Mouse (Mus musculus): ENCODE results near the gene Tspoap1.

Tspoap1 gene

DNA sequence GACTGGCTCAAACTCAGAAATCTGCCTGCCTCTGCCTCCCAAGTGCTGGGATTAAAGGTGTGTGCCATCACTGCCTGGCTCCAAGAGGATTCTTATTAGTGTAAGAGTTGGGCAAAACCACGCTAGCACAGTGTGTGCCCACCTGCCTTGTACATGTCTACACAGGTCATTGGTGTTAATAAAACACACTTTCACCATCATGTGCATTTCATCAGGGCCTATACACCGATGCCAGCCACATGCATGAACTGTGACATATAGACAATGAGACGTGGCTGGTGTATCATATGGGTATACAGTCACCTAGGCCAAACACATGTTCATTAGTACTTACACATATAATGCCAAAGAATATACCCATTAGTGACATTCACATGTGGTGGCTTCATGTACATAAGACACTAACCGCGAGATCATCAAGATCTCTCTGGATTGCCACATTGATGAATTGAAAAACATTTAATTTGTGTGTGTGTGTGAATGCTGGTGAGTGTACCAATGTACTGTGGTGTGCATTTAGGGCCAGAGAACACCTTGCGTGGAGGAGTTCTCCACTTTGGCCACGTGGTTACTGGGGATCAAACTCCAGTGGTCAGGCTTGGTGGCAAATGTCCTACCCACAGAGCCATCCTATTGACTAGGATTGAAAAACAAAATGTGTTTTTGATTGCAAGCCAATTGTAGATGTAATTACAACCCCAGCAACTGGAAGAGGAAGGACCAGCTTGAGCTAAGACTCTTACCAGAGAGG lies 2.0 kb upstream of the Tspoap1 start:
- in situ Hi-C loops (cut with MboI, MseI): loop anchor here (10.0 kb wide), 2 partner anchors 286 to 1184 kb away; partner anchors contain the start of gene Srsf1

- in situ Hi-C loops (cut with MboI, MseI): loop anchor here (10.0 kb wide), 2 partner anchors 286 to 1184 kb away; partner anchors contain the start of gene Srsf1
Observed at GRCm38 (mm10) chr11:87758957-87759608, 1.3 kb upstream of the Tspoap1 start.

DNA sequence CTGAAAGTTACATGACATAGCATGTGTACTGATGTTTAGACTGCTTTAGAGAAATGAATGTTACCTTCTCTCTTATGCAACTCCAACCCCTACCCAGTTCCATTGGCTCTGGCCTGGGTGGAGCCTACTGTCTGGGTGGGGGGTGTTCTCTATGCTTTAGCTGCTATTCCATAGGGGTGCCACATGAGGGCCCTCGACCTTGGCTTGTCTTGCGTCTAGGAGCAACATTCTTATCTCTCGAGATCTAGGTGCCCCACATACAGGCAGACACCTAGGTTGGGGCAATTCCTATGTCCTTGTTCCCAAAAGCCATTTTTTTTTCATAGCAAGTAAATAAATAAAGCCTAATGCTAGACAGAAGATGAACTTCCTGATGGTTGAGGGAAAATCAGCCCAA lies 734 bp upstream of the Tspoap1 start:
- in situ Hi-C loops (cut with MboI, MseI): loop anchor here (5.0 to 10.0 kb wide), 3 partner anchors 32 to 1185 kb away; partner anchors contain the start of gene Srsf1

DNA sequence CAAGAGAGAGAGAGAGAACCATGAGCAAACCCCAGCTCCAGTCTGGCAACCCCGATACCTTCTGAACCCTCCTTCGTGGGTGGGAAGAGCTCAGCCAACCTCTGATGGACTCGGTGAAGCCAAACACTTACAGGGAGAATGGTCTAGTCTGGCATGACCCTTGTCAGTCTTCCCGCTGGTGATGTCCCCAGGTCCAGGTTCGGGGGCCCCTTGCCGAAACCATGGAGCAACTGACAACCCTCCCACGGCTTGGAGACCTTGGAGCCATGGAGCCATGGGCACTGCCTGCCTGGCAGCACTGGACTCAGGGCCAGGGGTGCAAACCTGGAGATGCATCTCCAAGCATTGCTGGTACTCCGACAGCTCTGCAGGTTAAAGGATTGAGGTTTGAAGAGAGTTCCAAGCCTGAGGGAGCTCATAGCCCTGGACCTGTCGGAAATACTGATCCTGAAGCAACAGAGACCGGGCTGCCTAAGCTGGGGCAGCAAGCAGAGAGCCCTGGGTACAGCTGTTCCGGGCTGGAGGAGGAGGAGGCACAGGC lies 910 bp downstream of the Tspoap1 start:
- in situ Hi-C loops (cut with MboI, MseI): loop anchor here (5.0 kb wide), 1 partner anchor 34 kb away; no protein-coding TSS in a partner anchor

- in situ Hi-C loops (cut with MboI, MseI): loop anchor here (5.0 kb wide), 1 partner anchor 35 kb away; no protein-coding TSS in a partner anchor
Observed at GRCm38 (mm10) chr11:87761806-87762701, 1.7 kb downstream of the Tspoap1 start.

DNA sequence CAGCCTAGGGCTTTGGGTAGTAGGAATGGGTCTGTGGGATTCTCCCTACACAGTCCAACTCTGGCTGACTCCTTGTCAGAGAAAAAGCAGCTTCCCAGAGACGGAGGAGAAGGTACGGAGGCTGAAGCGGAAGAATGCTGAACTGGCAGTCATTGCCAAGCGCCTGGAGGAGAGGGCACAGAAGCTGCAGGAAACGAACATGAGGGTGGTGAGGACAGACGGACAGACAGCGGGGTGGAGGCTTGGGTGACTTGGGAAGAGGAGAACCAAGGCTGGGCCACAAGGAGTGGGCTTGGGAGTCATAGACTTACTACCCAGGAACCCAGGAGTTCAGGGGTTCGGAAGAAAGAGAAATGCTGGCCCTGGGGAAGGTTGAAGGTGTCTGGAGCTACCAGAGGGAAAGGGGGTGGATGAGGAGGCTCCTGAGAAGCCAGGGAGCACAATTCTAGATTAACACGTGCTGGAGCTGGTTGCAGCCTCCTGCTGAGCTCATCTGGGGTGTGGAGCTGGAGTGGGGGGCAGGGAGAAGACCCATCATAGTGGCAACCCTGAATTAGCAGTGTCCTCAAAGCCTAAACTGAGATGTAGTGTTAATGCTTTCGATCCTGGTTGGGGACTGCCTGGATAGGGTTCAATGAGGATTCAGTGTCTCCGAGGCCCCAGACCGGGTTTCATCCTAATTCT lies 2.5 kb downstream of the Tspoap1 start:
- in situ Hi-C loops (cut with MboI, MseI): loop anchor here (5.0 kb wide), 1 partner anchor 36 kb away; no protein-coding TSS in a partner anchor

GRCm38 (mm10) chr11:87763511-87763987 lies 3.2 kb downstream of the Tspoap1 start:
- in situ Hi-C loops (cut with MboI, MseI): loop anchor here (5.0 kb wide), 1 partner anchor 36 kb away; no protein-coding TSS in a partner anchor

GRCm38 (mm10) chr11:87763988-87764876 lies 3.9 kb downstream of the Tspoap1 start:
- in situ Hi-C loops (cut with MboI, MseI): loop anchor here (5.0 kb wide), 1 partner anchor 37 kb away; no protein-coding TSS in a partner anchor

DNA sequence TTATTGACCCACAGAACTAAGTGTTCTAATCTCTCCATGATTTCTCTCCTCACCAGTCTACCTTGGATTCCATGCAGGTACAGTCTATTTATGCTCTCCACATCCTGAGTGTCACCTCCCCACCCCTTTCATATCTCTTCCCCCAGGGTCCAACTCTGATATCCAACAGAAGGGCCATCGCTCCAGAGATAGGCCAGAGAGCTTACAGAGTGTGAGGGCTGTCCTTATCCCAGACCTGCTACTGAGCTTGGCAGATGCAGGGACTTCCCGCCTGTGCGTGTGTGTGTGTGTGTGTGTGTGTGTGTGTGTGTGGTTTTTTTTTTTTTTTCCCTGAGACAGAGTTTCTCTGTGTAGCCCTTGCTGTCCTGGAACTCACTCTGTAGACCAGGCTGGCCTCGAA lies 8.4 kb downstream of the Tspoap1 start:
- in situ Hi-C loops (cut with MboI, MseI): loop anchor here (5.0 kb wide), 1 partner anchor 106 kb away; the partner anchor contains the start of gene Rnf43

DNA sequence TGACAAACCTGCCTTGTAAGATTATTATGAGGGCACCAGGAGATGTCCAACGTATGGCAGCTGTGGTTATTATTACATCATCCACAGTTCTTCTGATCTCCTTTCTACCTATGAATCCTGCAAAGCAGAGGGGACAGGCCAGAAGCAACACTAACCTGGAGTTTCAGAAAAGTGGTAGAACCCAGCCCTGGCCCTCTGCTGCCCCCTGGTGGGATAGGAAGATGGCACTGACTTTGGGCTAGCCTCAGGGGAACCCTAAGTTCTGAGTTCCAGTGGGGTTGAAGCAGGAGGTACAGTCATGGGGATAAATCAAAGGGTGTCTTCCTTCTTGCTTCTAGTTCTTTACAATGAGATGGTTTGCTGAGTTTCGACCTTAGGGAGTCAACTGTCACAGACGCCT lies 10.6 kb downstream of the Tspoap1 start:
- in situ Hi-C loops (cut with MboI, MseI): no loop called here

- in situ Hi-C loops (cut with MboI, MseI): no loop called here
Observed at GRCm38 (mm10) chr11:87772354-87772753, 12.0 kb downstream of the Tspoap1 start.

DNA sequence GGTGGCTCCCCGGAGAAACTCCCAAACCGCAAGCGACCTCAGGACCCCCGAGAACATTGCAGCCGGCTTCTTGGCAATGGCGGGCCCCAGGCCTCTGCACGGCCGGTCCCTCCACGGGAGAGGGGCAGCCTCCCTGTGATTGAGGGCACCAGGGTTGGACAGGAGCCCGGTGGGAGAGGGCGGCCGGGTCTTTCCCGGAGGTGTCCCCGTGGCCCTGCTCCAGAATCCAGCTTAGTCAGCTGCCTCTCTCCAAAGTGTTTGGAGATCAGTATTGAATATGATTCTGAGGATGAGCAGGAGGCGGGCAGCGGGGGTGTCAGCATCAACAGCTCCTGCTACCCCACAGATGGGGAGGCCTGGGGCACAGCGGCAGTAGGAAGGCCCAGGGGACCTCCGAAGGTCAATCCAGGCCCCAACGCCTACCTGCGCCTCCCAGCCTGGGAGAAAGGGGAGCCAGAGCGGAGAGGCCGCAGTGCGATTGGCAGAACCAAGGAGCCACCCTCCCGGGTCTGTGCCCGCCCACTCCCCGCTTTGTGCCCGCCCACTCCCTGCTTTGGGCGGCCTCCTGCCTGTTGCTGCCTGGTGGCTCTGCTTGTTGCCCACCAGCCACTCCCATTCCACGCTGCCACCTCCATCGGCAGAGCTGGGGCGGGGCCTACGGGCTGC lies 17.9 kb downstream of the Tspoap1 start:
- in situ Hi-C loops (cut with MboI, MseI): no loop called here

GRCm38 (mm10) chr11:87778915-87779314 lies 18.6 kb downstream of the Tspoap1 start:
- in situ Hi-C loops (cut with MboI, MseI): no loop called here

DNA sequence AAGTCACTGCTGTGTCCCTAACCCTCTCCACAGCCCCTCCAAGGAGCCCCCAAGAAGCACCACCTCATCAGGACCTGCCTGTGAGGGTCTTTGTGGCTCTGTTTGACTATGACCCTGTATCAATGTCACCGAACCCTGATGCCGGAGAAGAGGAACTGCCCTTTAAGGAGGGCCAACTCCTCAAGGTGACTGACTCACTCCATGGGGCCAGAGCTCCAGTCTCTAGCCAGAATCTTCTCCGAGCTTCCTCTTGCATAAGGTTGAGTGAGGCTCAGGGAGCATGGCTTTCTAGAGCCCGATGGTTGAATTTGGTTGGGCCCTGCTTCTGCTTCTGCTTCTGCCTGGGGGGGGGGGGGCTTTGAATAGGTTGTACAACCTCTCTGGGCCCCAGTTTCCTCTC lies 19.1 kb downstream of the Tspoap1 start:
- in situ Hi-C loops (cut with MboI, MseI): no loop called here

GRCm38 (mm10) chr11:87780130-87780529 lies 19.8 kb downstream of the Tspoap1 start:
- in situ Hi-C loops (cut with MboI, MseI): no loop called here

DNA sequence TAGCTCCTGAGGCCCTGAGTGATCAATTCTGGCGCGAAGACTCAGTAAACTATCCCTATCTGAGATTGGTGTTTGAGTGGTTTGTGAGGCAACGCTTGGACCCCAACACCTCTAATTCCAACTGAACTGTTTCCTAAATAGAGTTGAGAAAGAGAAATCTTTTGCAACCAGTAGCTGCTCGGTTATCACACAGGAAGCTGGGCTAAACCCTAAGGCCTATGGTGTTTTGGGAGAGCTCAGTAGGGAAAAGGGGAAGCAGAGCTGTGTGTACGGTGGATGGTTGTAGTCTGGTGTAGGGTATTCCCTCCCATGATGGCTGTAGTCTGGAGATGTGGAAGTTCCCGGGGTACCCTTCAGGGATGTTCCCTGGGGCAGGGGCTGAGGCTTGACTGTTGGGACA lies 29.7 kb downstream of the Tspoap1 start:
- in situ Hi-C loops (cut with MboI, MseI): no loop called here

DNA sequence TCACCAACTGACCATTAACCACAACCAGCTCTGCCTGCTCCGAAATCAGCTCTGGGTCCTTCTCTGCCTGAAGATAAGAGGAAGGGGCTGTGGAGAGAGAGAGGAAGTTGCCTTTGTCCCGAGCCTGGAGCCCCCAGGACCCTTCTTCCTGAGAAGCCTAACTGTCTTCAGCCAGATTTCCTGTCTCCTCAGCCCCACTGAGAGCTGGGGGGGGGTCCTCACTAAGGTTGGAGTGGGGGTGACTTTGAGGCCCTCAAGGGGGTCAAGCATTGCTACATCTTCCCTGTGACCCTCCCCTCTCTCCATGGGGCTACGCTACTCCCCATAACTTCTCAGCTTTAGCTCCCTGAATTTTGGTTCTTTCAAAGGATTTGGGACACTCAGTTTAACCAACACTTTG lies 33.1 kb downstream of the Tspoap1 start, which contains the start of gene Mpo:
Gene Mpo (plus strand): TSS at position 122 of the 400 bp plus-strand sequence.
- in situ Hi-C loops (cut with MboI, MseI): no loop called here

- in situ Hi-C loops (cut with MboI, MseI): loop anchor here (5.0 kb wide), 1 partner anchor 91 kb away; the partner anchor contains the start of gene Olfr462
Observed at GRCm38 (mm10) chr11:87801711-87802275, 41.5 kb downstream of the Tspoap1 start.
